Mouse (Mus musculus) C2C12 (cell line): Measurements from ENCODE around the gene Gpcpd1. TPM values are rescaled to one million over a fixed set of nuclear protein-coding genes. Genes with fewer than 3 reads are reported as not detected.

ENCODE experiments used
- H3K27me3 ChIP-seq: one replicate; pipeline ENCODE4 v1.6.1; 2011; ENCODE audit not compliant: control insufficient read depth, insufficient read depth, insufficient read length
- H3K36me3 ChIP-seq: one replicate; pipeline ENCODE4 v1.6.1; 2011; ENCODE audit not compliant: control insufficient read depth, insufficient read depth
- H3K4me3 ChIP-seq: one replicate; pipeline ENCODE4 v1.5.1; 2011; ENCODE audit warnings: mild to moderate bottlenecking, control low read depth; ENCODE audit not compliant: poor library complexity, insufficient read depth, severe bottlenecking
- H3K79me2 ChIP-seq: one replicate; pipeline ENCODE4 v1.6.1; 2011; ENCODE audit not compliant: control insufficient read depth, insufficient read depth
- H3K79me3 ChIP-seq: one replicate; pipeline ENCODE4 v1.6.1; 2011; ENCODE audit warnings: low read depth, control low read depth
- H3ac ChIP-seq: one replicate; pipeline ENCODE3; 2011; ENCODE audit warnings: low read depth; ENCODE audit not compliant: control insufficient read depth, insufficient read length
- CEBPB ChIP-seq: IDR thresholded peaks from one replicate; pipeline ENCODE4 v1.6.1; 2011; ENCODE audit warnings: low read depth, mild to moderate bottlenecking, control low read depth, moderate library complexity
- CTCF ChIP-seq: IDR thresholded peaks from one replicate; pipeline ENCODE4 v1.5.1; 2011; ENCODE audit not compliant: control insufficient read depth, insufficient read depth, insufficient read length
- FOSL1 ChIP-seq: IDR thresholded peaks from one replicate; pipeline ENCODE4 v1.8.0; 2011; ENCODE audit warnings: mild to moderate bottlenecking, low read length; ENCODE audit not compliant: poor library complexity, insufficient read depth, severe bottlenecking
- MAX ChIP-seq: IDR thresholded peaks from one replicate; pipeline ENCODE4 v1.6.1; 2011; ENCODE audit warnings: mild to moderate bottlenecking, control low read depth
- MYOD1 ChIP-seq: IDR thresholded peaks from one replicate; pipeline ENCODE4 v1.6.1; 2011; ENCODE audit warnings: low read depth; ENCODE audit not compliant: control insufficient read depth, insufficient read length
- MYOG ChIP-seq: IDR thresholded peaks from one replicate; pipeline ENCODE4 v1.6.1; 2011; ENCODE audit not compliant: control insufficient read depth, insufficient read length; ENCODE audit errors: extremely low read depth
- USF1 ChIP-seq: IDR thresholded peaks from one replicate; pipeline ENCODE4 v1.6.1; 2011; ENCODE audit warnings: low read depth, mild to moderate bottlenecking, control low read depth, moderate library complexity
- polyA plus RNA-seq: library from polyadenylated mRNA; unstranded; fragments of >200 nt; fragmentation: generic; extraction: Trizol; gene quantifications from one replicate; pipeline ENCODE4 v1.2.1, GENCODE M21; 2012; ENCODE audit warnings: missing spikeins

The Gpcpd1 gene
- polyA plus RNA-seq, 1 experiment, result 2.4 TPM

DNA sequence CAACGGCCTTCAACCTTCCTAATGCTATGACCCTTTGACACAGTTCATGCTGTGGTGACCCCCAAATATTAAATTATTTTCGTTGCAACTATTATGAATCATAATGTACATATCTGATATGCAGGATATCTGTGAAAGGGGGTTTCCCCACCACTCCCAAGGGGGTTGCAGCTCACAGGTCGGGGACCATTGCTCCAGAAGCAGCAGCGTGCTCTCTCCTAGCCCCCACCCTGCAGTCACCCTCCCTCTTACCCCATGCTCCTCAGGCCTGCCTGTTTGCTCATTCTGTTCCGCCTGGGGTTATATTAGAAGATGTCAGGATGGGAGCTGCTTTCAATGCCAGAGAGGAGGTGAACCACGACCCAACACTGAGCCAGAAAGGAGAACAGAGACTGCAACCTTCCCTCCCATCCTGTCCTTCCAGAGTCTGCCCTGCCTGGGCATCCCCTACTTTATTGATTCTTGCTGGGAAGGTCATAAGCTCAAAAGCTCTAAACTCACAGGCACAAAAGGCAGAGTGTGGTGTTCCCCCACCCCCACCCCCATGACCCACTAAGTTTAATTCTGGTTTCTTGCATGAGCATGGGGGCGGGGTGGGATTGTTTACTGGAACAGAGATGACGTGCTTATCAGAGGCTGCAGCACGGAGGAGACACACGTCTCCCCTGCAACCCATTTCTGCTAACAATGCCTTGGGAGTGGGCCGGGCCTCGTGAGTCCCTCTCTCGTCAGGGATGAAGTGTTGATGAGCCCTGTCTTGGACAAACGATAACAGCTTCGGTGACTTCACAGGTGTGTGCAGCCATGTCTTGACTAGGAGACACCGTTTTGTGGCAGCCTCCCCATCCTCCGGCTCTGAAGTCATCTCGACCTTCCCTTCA is 69.3 kb downstream of the Gpcpd1 start:
- no peaks in the 10 kb centered on the region for H3K36me3 ChIP-seq
- no peaks in the 10 kb centered on the region for H3K79me2 ChIP-seq
- H3ac ChIP-seq, result no peak overlapping the region
- H3K79me3 ChIP-seq, result no peaks in the 10 kb centered on the region
- TF ChIP-seq FOSL1, result no peak
- TF ChIP-seq MYOG, result no peak
- no peak for TF ChIP-seq CTCF
- TF ChIP-seq MYOD1, result no peak
- no peak for TF ChIP-seq MAX
- TF ChIP-seq USF1, result no peak
- no peak for TF ChIP-seq CEBPB
- H3K4me3 ChIP-seq, result no peak overlapping the region
- H3K27me3 ChIP-seq, result peaks cover 12% of the 10 kb centered on the region

DNA sequence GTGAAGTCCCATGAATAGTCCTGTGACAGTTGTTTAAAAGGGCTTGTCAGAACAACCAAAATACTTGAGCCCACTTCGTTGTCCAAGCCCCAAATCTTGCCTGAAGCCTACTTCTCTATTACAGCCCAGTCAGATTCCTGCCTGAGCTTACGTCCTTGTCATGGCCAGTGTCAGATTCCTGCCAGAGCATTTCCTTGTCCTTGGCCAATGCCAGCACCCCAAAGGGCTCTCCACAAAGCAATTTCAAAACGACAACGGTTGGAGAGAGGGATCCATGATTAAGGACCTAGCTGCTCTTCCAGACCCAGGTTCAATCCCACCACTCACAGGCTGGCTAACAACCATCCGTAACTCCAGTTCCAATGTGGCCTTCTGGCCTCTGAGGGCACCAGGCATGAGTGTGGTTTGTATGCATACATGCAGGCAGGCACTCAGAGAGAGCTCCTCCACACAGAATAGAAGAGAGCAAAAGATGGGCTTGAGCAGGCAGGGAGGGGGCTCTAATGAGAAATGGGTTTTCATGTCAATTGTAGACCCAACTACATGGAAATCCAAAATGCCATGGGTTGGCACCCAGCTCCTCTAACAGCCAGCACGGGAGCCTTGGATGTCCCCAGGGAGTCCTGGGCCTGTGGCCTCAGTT is 70.2 kb downstream of the Gpcpd1 start:
- H3ac ChIP-seq, result no peak overlapping the region
- H3K36me3 ChIP-seq, result no peaks in the 10 kb centered on the region
- H3K27me3 ChIP-seq, result peaks cover 19% of the 10 kb centered on the region
- H3K4me3 ChIP-seq, result no peak overlapping the region
- no peaks in the 10 kb centered on the region for H3K79me2 ChIP-seq
- no peaks in the 10 kb centered on the region for H3K79me3 ChIP-seq
- TF ChIP-seq FOSL1 (no peak), MYOD1 (no peak), CEBPB (no peak), CTCF (no peak), USF1 (no peak), MYOG (no peak), MAX (no peak)

DNA sequence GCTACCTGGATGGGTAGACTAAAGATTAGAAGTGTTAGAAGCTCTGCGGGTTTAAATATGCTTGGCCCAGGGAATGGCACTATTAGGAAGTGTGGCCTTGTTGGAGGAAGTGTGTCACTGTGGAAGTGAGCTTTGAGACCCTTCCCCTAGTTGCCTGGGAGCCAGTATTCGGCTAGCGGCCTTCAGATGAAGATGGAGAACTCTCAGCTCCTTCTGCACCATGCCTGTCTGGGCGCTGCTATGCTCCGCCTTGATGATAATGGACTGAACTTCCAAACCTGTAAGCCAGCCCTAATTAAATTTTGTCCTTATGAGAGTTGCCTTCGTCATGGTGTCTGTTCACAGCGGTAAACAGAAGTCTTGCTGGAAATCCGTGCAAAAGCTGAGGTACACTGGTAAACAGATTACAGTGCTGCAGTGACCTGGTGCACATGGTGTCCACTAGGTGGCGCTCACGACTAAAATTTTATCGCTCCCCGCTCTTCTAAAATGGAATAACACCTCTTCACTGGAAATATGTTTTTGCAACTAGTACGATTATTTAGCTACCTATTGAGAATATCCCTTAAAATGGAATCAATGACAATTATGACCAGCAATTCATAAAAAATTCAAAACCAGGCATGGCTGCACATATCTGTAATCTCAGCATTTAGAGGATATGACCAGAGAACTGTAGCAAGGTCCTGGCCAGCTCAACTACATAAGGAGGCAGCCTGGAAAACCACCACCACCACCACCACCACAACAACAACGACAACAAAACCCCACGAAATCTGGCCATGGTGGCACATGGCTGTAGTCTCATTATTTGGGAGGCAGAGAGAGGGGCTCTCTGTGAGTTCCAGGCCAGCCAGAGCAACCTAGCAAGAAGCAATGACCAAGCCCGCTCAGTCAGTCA is 71.1 kb downstream of the Gpcpd1 start:
- Histone ChIP-seq H3K79me3 (no peaks in the 10 kb centered on the region), H3K4me3 (no peak overlapping the region), H3K79me2 (no peaks in the 10 kb centered on the region), H3K27me3 (peaks cover 19% of the 10 kb centered on the region), H3K36me3 (no peaks in the 10 kb centered on the region), H3ac (no peak overlapping the region)
- TF ChIP-seq MYOD1 (no peak), CTCF (peak; percentile 59)

DNA sequence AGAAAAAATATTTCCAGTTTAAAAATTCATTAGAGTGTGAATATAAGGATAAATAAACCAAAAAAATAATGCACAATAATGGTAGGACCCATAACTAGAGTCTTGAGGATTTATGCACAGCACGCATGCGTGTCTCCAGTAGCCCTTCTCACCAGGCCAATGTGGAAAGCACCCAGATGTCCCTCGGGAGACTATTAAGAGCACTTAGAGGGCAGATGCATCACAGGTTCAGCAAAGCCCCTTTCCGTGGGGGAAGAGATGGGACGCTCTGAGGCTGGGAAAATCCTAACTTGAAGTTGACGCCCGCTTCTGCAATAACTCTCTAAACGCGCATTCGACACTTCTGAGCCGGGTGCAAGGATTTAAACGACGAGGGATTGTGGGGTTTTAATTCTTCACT is 71.9 kb downstream of the Gpcpd1 start:
- no peaks in the 10 kb centered on the region for H3K79me3 ChIP-seq
- no peak overlapping the region for H3K4me3 ChIP-seq

DNA sequence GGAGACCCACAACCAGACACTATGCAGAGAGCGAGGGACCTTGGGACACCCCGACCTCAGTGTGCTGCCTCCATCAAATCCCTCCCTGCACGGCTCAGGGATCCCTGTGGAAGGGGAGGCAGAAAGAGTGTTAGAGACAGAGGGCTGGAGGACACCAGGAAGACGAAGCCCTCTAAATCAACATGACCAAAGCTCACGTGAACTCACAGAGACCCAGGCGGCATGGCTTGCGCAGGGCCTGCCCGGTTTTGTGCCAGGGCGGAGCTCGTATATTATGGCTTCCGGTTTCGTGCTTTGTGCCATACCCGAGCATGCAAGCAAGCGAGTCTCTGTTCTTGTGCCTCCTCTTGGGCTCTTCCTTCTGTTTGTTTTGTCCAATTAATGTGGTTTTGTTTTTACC is 72.5 kb downstream of the Gpcpd1 start:
- H3ac ChIP-seq, result no peak overlapping the region
- H3K79me2 ChIP-seq, result no peaks in the 10 kb centered on the region
- H3K4me3 ChIP-seq, result no peak overlapping the region
- H3K79me3 ChIP-seq, result no peaks in the 10 kb centered on the region
- peaks cover 19% of the 10 kb centered on the region for H3K27me3 ChIP-seq
- TF ChIP-seq MYOG, result no peak
- no peak for TF ChIP-seq USF1
- no peak for TF ChIP-seq MYOD1
- TF ChIP-seq CTCF, result no peak
- TF ChIP-seq FOSL1, result no peak
- no peak for TF ChIP-seq CEBPB
- TF ChIP-seq MAX, result no peak
- H3K36me3 ChIP-seq, result no peaks in the 10 kb centered on the region

More for the DNA sequence above, 71.9 kb downstream of the Gpcpd1 start:
- H3K27me3 ChIP-seq, result peaks cover 19% of the 10 kb centered on the region
- no peak overlapping the region for H3ac ChIP-seq
- no peak for TF ChIP-seq USF1
- TF ChIP-seq FOSL1, result no peak
- no peak for TF ChIP-seq CEBPB
- no peak for TF ChIP-seq MAX
- TF ChIP-seq MYOD1, result no peak
- no peak for TF ChIP-seq CTCF
- no peak for TF ChIP-seq MYOG
- H3K79me2 ChIP-seq, result no peaks in the 10 kb centered on the region
- H3K36me3 ChIP-seq, result no peaks in the 10 kb centered on the region
